Comparison of ENCODE assay signal across 24 mouse cellular contexts in genomic region chr5:3784751-3785496, GRCm38 (mm10). TPM values are rescaled to one million over a fixed set of nuclear protein-coding genes. Genes with fewer than 3 reads are reported as not detected.
A peak's percentile ranks its signal among the peaks of the same experiment; 100 is the strongest.
DNase-seq lines count a peak whose midpoint lies in the region; ATAC-seq and TF ChIP-seq lines count a peak whose summit lies in the region.
"Had no signal": no experiment of that assay in that cellular context is flagged by ENCODE, and none has a peak within 500 bp of the region (broad histone marks: within the 10 kb centered on the region; RNA-seq: fewer than 3 reads in every experiment).

No protein-coding gene starts in this region.

- peak; percentile 19 for DNase-seq in embryonic facial prominence, embryonic 14.5 days (ENCODE audit: low spot score)
- no peak for DNase-seq in embryonic facial prominence, embryonic 10.5 days (ENCODE audit: low spot score)
- DNase-seq in limb, embryonic 14.5 days (ENCODE audit: low spot score) = peak; percentile 6
- no peak for DNase-seq in limb, embryonic 10.5 days (ENCODE audit: low spot score)
- DNase-seq in ES-E14 (ENCODE audit: low read depth, low spot score) = no peak
- peak; percentile 15 for DNase-seq in brain, embryonic 14.5 days (ENCODE audit: low read depth)
- no peak for DNase-seq in embryo, embryonic 11 days
- DNase-seq: adrenal gland, adult 2 months; adrenal gland, postnatal 25 days; B cell, adult 2 months; cerebellum, adult 11 months; cerebellum, adult 8-10 months; cerebellum, postnatal 14 days; gastrocnemius, adult 2 months; gastrocnemius, postnatal 25 days had no signal

- H3K4me2 ChIP-seq in embryonic facial prominence, embryonic 14.5 days (ENCODE audit: low read depth, low read length) = no peak overlapping the region
- no peak overlapping the region for H3K4me2 ChIP-seq in limb, embryonic 14.5 days (replicated peaks; ENCODE audit: low read depth, low read length, severe bottlenecking)
- H3K4me2 ChIP-seq: embryonic facial prominence, embryonic 13.5 days; heart, embryonic 12.5 days had no signal

- no peaks in the 10 kb centered on the region for H3K36me3 ChIP-seq in embryonic facial prominence, embryonic 14.5 days (ENCODE audit: control insufficient read depth, insufficient read depth, low read length)
- no peaks in the 10 kb centered on the region for H3K36me3 ChIP-seq in embryonic facial prominence, embryonic 10.5 days (replicated peaks)
- H3K36me3 ChIP-seq in limb, embryonic 14.5 days (ENCODE audit: control insufficient read depth, insufficient read depth, low read length) = no peaks in the 10 kb centered on the region
- H3K36me3 ChIP-seq in limb, embryonic 10.5 days = no peaks in the 10 kb centered on the region
- H3K36me3 ChIP-seq in ES-E14 (ENCODE audit: control insufficient read depth, insufficient read depth, low read length, poor library complexity, severe bottlenecking) = no peaks in the 10 kb centered on the region
- H3K36me3 ChIP-seq: embryonic facial prominence, embryonic 13.5 days; forebrain, embryonic 10.5 days; heart, embryonic 12.5 days had no signal

- no peak for ATAC-seq in embryonic facial prominence, embryonic 14.5 days (ENCODE audit: low read depth)
- ATAC-seq in limb, embryonic 14.5 days (ENCODE audit: low FRiP score, low read depth) = no peak
- ATAC-seq: activated CD4-positive, CD25-positive, alpha-beta regulatory T cell, adult 4 months; CD4-positive, CD25-positive, alpha-beta regulatory T cell, adult 4 months; forebrain, embryonic 14.5 days; hindbrain, embryonic 16.5 days; Patski had no signal

- no peak overlapping the region for H3K4me3 ChIP-seq in embryonic facial prominence, embryonic 14.5 days (ENCODE audit: low read depth, low read length)
- H3K4me3 ChIP-seq in embryonic facial prominence, embryonic 10.5 days = no peak overlapping the region
- no peak overlapping the region for H3K4me3 ChIP-seq in limb, embryonic 14.5 days (replicated peaks; ENCODE audit: low read length)
- H3K4me3 ChIP-seq in limb, embryonic 10.5 days = no peak overlapping the region
- no peak overlapping the region for H3K4me3 ChIP-seq in ES-E14 (ENCODE audit: insufficient read depth in 1 of 2, low read depth in 1 of 2, low read length in 2 of 2, poor library complexity in 1 of 2, severe bottlenecking in 1 of 2)
- H3K4me3 ChIP-seq: embryonic facial prominence, embryonic 13.5 days; erythroblast, embryonic 14.5 days; forebrain, embryonic 10.5 days; gastrocnemius, adult 2 months; heart, embryonic 12.5 days had no signal

- no peak for TF ChIP-seq POLR2A in limb, embryonic 14.5 days (IDR thresholded peaks at IDR 0.05; ENCODE audit: borderline replicate concordance, extremely low read depth, insufficient read depth, insufficient read length)
- no peak for TF ChIP-seq POLR2A in brain, embryonic 14.5 days (IDR thresholded peaks at IDR 0.05; ENCODE audit: borderline replicate concordance, extremely low read depth, insufficient read depth, insufficient read length, poor library complexity, severe bottlenecking)

- H3K9me3 ChIP-seq in embryonic facial prominence, embryonic 14.5 days (ENCODE audit: control insufficient read depth, low read length) = no peaks in the 10 kb centered on the region
- no peaks in the 10 kb centered on the region for H3K9me3 ChIP-seq in embryonic facial prominence, embryonic 10.5 days
- H3K9me3 ChIP-seq in limb, embryonic 14.5 days (ENCODE audit: control insufficient read depth, low read length) = no peaks in the 10 kb centered on the region
- H3K9me3 ChIP-seq in limb, embryonic 10.5 days (replicated peaks) = no peaks in the 10 kb centered on the region
- no peaks in the 10 kb centered on the region for H3K9me3 ChIP-seq in ES-E14 (ENCODE audit: control insufficient read depth, insufficient read depth, low read depth, low read length)
- H3K9me3 ChIP-seq: embryonic facial prominence, embryonic 13.5 days; forebrain, embryonic 10.5 days; heart, embryonic 12.5 days had no signal

- TF ChIP-seq CTCF in brain, embryonic 14.5 days (IDR thresholded peaks at IDR 0.05; ENCODE audit: borderline replicate concordance, extremely low read depth, insufficient read depth, insufficient read length) = no peak

- WGBS in embryonic facial prominence, embryonic 14.5 days = 75% methylated on average over 1 of the region's 1 CpGs
- WGBS in embryonic facial prominence, embryonic 10.5 days = 69% methylated on average over 1 of the region's 1 CpGs
- WGBS in limb, embryonic 14.5 days = 60% methylated on average over 1 of the region's 1 CpGs
- WGBS in limb, embryonic 10.5 days = 84% methylated on average over 1 of the region's 1 CpGs

- no peak overlapping the region for H3K27ac ChIP-seq in embryonic facial prominence, embryonic 14.5 days (replicated peaks; ENCODE audit: low read depth, low read length)
- no peak overlapping the region for H3K27ac ChIP-seq in embryonic facial prominence, embryonic 10.5 days (replicated peaks)
- no peak overlapping the region for H3K27ac ChIP-seq in limb, embryonic 14.5 days (replicated peaks; ENCODE audit: low read depth, low read length)
- H3K27ac ChIP-seq in limb, embryonic 10.5 days = no peak overlapping the region
- H3K27ac ChIP-seq in ES-E14 (ENCODE audit: insufficient read depth, low read depth, low read length, poor library complexity, severe bottlenecking) = no peak overlapping the region
- H3K27ac ChIP-seq: embryonic facial prominence, embryonic 13.5 days; forebrain, embryonic 10.5 days; gastrocnemius, adult 2 months had no signal

- in situ Hi-C loops in ES-E14 (cut with MboI; ENCODE audit: low sequenced_read_pairs in 2 of 2, unreplicated experiment in 2 of 2) = no loop called here

- H3K27me3 ChIP-seq in embryonic facial prominence, embryonic 14.5 days (replicated peaks; ENCODE audit: control insufficient read depth, insufficient read depth, low read length) = no peaks in the 10 kb centered on the region
- H3K27me3 ChIP-seq in embryonic facial prominence, embryonic 10.5 days (replicated peaks; ENCODE audit: low read depth, poor library complexity, severe bottlenecking) = no peaks in the 10 kb centered on the region
- no peaks in the 10 kb centered on the region for H3K27me3 ChIP-seq in limb, embryonic 14.5 days (ENCODE audit: control insufficient read depth, insufficient read depth, low read length)
- H3K27me3 ChIP-seq in limb, embryonic 10.5 days (ENCODE audit: low read depth, poor library complexity, severe bottlenecking) = no peaks in the 10 kb centered on the region
- H3K27me3 ChIP-seq: embryonic facial prominence, embryonic 13.5 days; heart, embryonic 12.5 days; Patski had no signal

- no peaks in the 10 kb centered on the region for H3K4me1 ChIP-seq in embryonic facial prominence, embryonic 14.5 days (ENCODE audit: control insufficient read depth, insufficient read depth, low read length)
- no peaks in the 10 kb centered on the region for H3K4me1 ChIP-seq in embryonic facial prominence, embryonic 10.5 days
- H3K4me1 ChIP-seq in limb, embryonic 14.5 days (ENCODE audit: control insufficient read depth, insufficient read depth, low read length) = no peaks in the 10 kb centered on the region
- no peaks in the 10 kb centered on the region for H3K4me1 ChIP-seq in limb, embryonic 10.5 days
- H3K4me1 ChIP-seq in ES-E14 (ENCODE audit: control insufficient read depth in 2 of 2, insufficient read depth in 2 of 2, low read length in 2 of 2, poor library complexity in 1 of 2) = no peaks in the 10 kb centered on the region
- H3K4me1 ChIP-seq: embryonic facial prominence, embryonic 13.5 days; forebrain, embryonic 10.5 days had no signal

- H3K9ac ChIP-seq in embryonic facial prominence, embryonic 14.5 days (ENCODE audit: low read depth, low read length) = no peak overlapping the region
- H3K9ac ChIP-seq in limb, embryonic 14.5 days (ENCODE audit: low read depth, low read length, severe bottlenecking) = no peak overlapping the region
- H3K9ac ChIP-seq in ES-E14 (ENCODE audit: insufficient read depth, low read depth, low read length, poor library complexity, severe bottlenecking) = no peak overlapping the region
- H3K9ac ChIP-seq: embryonic facial prominence, embryonic 13.5 days; heart, embryonic 12.5 days had no signal

TF ChIP-seq in ES-E14, 5 proteins besides CTCF, POLR2A, EP300 and RAD21:
- TF ChIP-seq HCFC1 (IDR thresholded peaks at IDR 0.05; ENCODE audit: borderline replicate concordance, insufficient read depth, low read length) = no peak
- peak; percentile 52; the same call in 1 of the 2 replicates for TF ChIP-seq MAFK (IDR thresholded peaks at IDR 0.05; ENCODE audit: insufficient read depth, low read depth, low read length)

RNA-seq across cellular contexts. Expression of gene Ankib1, which starts 17.8 kb away (rescaled TPM):
- polyA plus RNA-seq in embryonic facial prominence, embryonic 14.5 days (2014; fragmentation: Nextera tagmentation; extraction: Ambion mirVana) = 13.2 and 15.2 TPM in 2 replicates
- polyA plus RNA-seq in embryonic facial prominence, embryonic 10.5 days (2016; fragmentation: Nextera tagmentation; extraction: Ambion mirVana) = 9.2 and 9.3 TPM in 2 replicates
- polyA plus RNA-seq in limb, embryonic 14.5 days (2012; rRNA removed) = 11.6 TPM in 2 replicates
- polyA plus RNA-seq in limb, embryonic 14.5 days (2014; fragmentation: Nextera tagmentation; extraction: Ambion mirVana) = 14.4 TPM in 2 replicates
- 8.0 and 9.8 TPM in 2 replicates for polyA plus RNA-seq in limb, embryonic 10.5 days (2016; fragmentation: Nextera tagmentation; extraction: Ambion mirVana)
- total RNA-seq in ES-E14 (2012; rRNA removed) = 15.1 and 17.6 TPM in 2 replicates
- 19.3 and 27.8 TPM in 2 replicates for polyA plus RNA-seq in brain, embryonic 14.5 days (2012; rRNA removed)

RNA-seq across cellular contexts. Expression of gene Krit1, which starts 18.1 kb away (rescaled TPM):
- polyA plus RNA-seq in embryonic facial prominence, embryonic 14.5 days (2014; fragmentation: Nextera tagmentation; extraction: Ambion mirVana) = 34.4 and 38.3 TPM in 2 replicates
- 57.1 and 57.8 TPM in 2 replicates for polyA plus RNA-seq in embryonic facial prominence, embryonic 10.5 days (2016; fragmentation: Nextera tagmentation; extraction: Ambion mirVana)
- polyA plus RNA-seq in limb, embryonic 14.5 days (2012; rRNA removed) = 32.3 and 37.6 TPM in 2 replicates
- polyA plus RNA-seq in limb, embryonic 14.5 days (2014; fragmentation: Nextera tagmentation; extraction: Ambion mirVana) = 37.6 and 44.5 TPM in 2 replicates
- 45.3 and 50.5 TPM in 2 replicates for polyA plus RNA-seq in limb, embryonic 10.5 days (2016; fragmentation: Nextera tagmentation; extraction: Ambion mirVana)
- 25.0 and 30.8 TPM in 2 replicates for total RNA-seq in ES-E14 (2012; rRNA removed)
- 46.4 and 50.0 TPM in 2 replicates for polyA plus RNA-seq in brain, embryonic 14.5 days (2012; rRNA removed)

Comparison
In these comparisons a context has a peak if more than half of its experiments do, and no peak if none do; other contexts are left out.
1. DNase-seq: peak in embryonic facial prominence, embryonic 14.5 days (single experiment), limb, embryonic 14.5 days (single experiment) and brain, embryonic 14.5 days (single experiment); none in embryonic facial prominence, embryonic 10.5 days (single experiment), limb, embryonic 10.5 days (single experiment), ES-E14 (single experiment) and embryo, embryonic 11 days (single experiment).